Mouse (Mus musculus): ENCODE measurements around the gene Gypa. TPM values are rescaled to one million over a fixed set of nuclear protein-coding genes. Genes with fewer than 3 reads are reported as not detected.

The Gypa gene
- total RNA-seq, 2 experiments from 2014 or later: 0.19 TPM; not detected in 1

- no peak for DNase-seq
These were observed 56.9 kb downstream of the Gypa start for GRCm38 (mm10) chr8:80550436-80550835.

DNA sequence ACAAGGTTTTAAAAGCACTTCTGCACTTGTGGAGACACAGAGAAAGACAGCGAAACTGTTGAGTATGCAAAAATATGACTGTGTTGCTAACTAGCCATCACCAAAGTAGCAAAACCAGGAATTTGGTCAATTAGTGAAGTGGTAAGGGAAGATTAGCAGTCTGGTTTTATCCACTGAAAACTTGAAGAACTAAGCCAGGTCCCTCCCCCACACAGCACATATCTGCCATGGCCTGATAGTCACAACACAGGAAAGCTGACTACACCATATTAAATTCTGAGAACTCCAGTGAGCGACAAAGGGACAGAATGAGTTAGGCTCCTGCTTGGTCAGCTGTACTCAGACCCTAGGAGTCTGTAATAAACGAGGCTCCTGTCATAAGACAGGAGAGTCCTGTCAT is 57.7 kb downstream of the Gypa start:
- no peak for DNase-seq

DNA sequence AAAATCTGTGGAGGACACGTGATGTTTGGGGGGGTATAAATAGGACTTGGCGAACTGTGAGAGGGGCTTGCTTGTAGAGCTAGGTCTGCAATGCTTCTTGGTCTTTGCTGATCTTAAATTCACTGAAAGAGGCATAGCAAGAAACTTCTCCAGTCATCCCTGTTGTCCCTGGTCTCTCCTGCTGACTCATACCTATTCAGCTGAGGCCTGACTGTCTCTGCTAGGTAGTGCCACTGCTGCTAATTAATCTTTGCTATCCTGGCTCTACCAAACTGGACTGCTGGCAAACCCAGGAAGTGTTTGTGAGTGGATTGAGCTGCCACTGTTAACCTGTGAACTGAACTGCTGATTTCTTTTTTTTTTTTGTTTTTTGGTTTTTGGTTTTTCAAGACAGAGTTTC is 61.4 kb downstream of the Gypa start:
- DNase-seq: no peak

Other genes starting within 250 kb of the Gypa start
- not detected for gene Frem3, start 117.3 kb downstream of the Gypa start, total RNA-seq (2021)
- gene Smarca5, start 245.7 kb downstream of the Gypa start, total RNA-seq (2021): 10 to 100 TPM; 25.2 to 25.3 TPM